Mouse (Mus musculus) brain, embryonic 14.5 days (tissue): ENCODE data around the gene Gas2l3.

Source experiments
- CTCF ChIP-seq: fragments of 200-500 bp; IDR thresholded peaks from 2 replicates; pipeline ENCODE4 v1.5.1; 2012; ENCODE audit warnings: inconsistent platforms, mild to moderate bottlenecking, moderate library complexity, borderline replicate concordance; ENCODE audit not compliant: insufficient read depth, insufficient read length; ENCODE audit errors: extremely low read depth
- POLR2A ChIP-seq: fragments of 200-500 bp; IDR thresholded peaks from 2 replicates; pipeline ENCODE4 v1.6.1; 2012; ENCODE audit warnings: mild to moderate bottlenecking, inconsistent platforms, borderline replicate concordance; ENCODE audit not compliant: poor library complexity, insufficient read depth, insufficient read length, severe bottlenecking; ENCODE audit errors: extremely low read depth

- TF ChIP-seq CTCF (no peak), POLR2A (no peak)
Measured at GRCm38 (mm10) chr10:89395321-89395720, 48.4 kb downstream of the Gas2l3 start.
